Comparison of ENCODE assay signal across 1 mouse cellular context in genomic region chr6:85469660-85470430, GRCm38 (mm10).
TF ChIP-seq lines count a peak whose summit lies in the region.

No protein-coding gene starts in this region.

TF ChIP-seq in CH12.LX, 34 proteins besides CTCF, POLR2A, EP300 and RAD21:
- TF ChIP-seq MEF2A (IDR thresholded peaks at IDR 0.05; ENCODE audit: borderline replicate concordance, low read depth, low read length) (no peak), ETS1 (conservative IDR thresholded peaks at IDR 0.05; ENCODE audit: low read depth, low read length) (no peak), CHD2 (IDR thresholded peaks at IDR 0.05; ENCODE audit: low read length) (peak; percentile 16), CHD1 (IDR thresholded peaks at IDR 0.05; ENCODE audit: low read depth, low read length) (no peak), MXI1 (IDR thresholded peaks at IDR 0.05; ENCODE audit: low read depth, low read length) (no peak), ZMIZ1 (IDR thresholded peaks at IDR 0.05; ENCODE audit: low read depth, low read length) (peak; percentile 5; the same call in 1 of the 2 replicates), POLR2AphosphoS2 (IDR thresholded peaks at IDR 0.05; ENCODE audit: low read depth, low read length) (0 out of 2 replicates have a peak, but pooled peaks have one; percentile 58)
